Mouse (Mus musculus): ENCODE data around the gene Hras. TPM values are rescaled to one million over a fixed set of nuclear protein-coding genes. Genes with fewer than 3 reads are reported as not detected.

The Hras gene
- 100 to 1,000 TPM; 103 to 394 TPM for polyA plus RNA-seq (2012; fragmentation: generic; extraction: Trizol)

DNA sequence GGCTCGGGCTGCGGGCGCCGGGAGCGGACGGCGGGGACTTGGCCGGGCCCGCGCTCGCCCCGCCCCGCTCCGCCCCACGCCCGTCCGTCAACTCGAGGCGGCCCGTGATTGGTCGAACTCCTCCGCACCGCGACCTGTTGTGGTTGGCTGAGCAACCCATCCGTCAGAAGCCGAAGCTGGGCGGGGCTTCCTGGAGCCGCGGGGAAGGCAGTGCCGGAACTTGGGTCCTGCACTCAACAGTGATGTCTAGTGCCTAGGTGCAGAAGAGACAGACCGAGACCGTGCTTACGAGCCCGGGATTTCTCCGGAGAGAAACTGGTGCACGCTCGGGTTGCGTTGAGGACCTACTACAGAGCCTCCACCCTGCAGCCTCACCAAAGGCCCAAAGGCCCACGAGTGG is at the start of gene Hras, which contains the start of gene Lrrc56:
Gene Hras, minus strand, starts transcription at position 58 of the 400 bp plus-strand sequence.
Gene Lrrc56, plus strand, starts transcription at position 210 of the 400 bp plus-strand sequence.

DNA sequence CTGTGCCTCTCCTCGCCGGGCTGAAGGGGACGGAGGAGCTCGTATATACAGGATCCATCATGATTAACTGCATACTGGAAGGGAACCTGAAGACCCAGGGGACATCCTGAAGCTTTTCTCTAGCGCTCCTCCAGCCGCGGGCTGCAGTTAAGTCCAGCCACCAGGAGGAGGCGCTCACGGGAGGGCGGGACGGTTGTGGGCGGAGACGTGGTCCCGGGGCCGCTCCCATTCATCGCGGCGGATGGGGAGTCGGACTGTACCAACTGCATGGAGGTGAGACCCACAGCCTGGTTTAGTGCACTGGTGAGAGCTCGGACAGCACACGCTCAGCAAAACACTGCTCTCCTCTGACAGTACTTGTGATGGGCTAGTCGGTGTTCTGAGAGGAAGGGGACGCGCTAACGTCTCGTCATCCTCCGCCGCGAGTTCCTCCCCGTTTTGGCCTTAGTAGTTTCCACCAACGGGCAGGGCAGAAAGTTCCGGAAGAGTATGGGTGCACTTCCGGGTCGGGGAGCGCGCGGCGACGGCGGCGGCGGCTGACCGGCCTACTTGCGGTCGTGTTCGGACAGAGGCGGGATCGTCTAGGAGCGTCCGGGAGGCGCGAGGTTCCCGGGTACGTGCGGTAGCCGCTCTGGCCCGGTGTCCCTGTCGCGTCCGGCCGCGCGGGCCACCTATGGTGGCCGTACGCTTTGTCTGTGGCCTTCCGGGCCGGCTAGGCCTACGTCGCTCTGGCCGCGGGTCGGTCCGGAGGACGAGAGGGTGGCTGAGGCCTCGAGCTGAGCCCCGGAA is 34.7 kb upstream of the Hras start, which contains the start of gene Phrf1:
Gene Phrf1, plus strand, starts transcription at position 506 of the 789 bp plus-strand sequence.

DNA sequence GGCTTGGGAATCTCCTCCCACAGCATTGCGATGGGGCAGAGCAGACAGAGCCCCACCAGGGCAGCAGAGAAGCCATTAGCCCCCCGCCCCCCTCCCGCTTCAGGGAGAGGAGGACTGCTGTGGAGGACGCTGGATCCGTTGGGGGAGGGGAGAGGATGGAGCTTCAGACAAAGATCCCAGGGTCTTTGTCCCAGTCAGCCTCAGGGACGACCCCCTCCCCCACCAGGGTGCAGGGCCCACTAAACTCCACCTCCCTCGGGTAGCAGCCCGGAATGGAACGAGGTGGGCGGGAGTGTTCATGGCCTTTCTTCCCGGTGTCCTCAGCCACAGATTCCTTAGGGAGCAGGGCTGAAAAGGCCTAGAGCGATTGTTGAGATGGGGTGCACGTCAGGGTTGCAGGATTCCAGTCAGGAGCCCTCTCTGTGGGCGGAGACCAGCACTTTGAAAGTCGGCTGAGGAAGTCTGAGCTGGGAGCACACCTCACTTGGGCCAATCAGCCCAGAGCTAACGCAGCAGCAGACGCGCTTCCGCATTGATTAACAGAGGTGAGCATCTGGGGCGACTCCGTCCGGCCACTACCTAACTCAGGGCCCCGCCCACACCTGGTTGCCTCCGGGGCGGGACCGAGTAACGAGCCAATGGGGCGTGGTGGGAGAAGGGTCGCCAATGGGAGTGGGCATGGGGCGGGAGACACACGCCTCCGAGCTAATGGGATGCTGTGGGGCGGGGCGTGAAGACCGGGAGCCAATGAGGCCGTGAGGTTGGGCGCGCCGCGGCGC is 21.5 kb upstream of the Hras start, which contains the start of gene Rassf7:
Gene Rassf7, plus strand, starts transcription at position 760 of the 779 bp plus-strand sequence.

DNA sequence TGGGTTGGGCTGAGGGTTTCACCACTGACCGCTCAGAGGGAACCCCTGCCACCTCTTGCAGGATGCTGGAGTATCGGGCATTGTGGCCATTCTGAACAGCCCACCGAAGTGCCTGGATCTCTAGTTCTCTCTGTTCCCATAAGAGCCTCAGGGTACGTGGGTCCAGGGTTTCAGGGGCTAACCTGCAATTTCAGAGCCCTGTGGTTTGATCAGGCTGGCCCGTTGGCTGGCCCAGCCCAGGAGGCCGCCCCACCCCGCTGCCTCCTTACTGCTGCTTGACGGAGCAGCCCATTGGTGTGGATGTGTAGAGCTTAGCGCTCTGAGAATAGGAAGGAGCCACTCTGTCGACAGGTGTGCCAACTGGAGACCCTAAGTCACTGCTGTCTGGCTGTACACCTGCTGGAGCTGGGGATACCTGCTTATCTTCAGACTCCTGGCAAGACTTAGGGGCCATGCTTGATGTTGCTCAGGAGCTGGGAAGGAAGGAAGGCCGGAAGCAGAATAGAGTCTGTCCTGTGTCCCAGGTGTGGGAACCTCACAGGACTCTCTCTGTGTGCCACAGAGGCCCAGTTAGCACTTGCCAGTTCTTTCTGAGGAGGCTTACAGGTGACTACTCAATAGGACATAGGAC is 19.9 kb upstream of the Hras start, which contains the start of gene Lmntd2:
Gene Lmntd2, minus strand, starts transcription at position 476 of the 631 bp plus-strand sequence.

DNA sequence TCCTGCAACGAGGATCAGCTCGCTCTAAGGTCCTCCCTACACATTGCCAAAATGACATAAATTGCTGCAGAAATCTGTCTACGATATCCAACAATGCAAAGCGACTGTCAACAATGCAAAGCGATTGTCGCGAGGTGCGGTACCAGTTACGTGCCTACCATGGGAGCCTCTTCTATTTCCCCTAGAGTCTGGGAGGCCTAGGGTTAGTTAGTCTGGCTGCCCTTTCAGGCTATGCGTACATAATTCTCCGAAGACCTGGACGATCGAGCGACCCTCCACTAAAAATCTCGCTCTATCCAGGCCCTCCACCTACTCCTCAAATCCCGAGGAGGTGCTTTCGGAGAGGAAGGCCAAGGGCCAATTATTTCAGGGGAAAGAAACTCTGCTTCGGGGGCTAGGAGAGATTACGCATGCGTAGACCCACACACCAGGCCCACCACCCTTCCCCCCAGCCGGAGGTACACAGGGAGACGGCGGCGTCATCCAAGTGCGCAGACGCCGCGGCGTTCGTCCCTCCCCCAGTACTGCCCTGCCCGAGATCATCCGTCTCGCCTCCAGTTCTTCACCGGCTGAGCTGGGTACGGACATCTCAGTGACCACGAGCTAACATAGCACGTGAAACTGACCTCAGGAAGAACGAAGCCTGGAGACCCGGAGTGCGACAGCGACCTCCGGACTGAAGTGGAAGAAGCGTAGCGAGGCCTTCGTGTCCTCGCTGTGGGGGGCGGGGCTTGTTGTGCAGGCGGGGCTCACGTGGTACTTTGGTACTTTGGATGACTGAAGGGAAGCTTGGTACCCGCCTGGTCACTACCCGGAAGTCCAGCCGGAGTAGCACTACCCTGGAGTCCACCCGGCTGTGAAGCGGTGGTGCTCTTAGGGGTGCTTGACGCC is 21.4 kb downstream of the Hras start, which contains the start of gene Rnh1:
Gene Rnh1, minus strand, starts transcription at position 742 of the 891 bp plus-strand sequence.

Other genes starting within 250 kb of the Hras start
- gene Ifitm5, start 243.7 kb downstream of the Hras start, polyA plus RNA-seq (2012; fragmentation: generic; extraction: Trizol) = 1 to 10 TPM in 1 of 2 experiments, under 1 TPM in 1; 0.25 to 2.7 TPM
- gene Gm45717, start 238.1 kb downstream of the Hras start, polyA plus RNA-seq (2012; fragmentation: generic; extraction: Trizol) = under 1 TPM; 0.14 to 0.58 TPM
- gene Ifitm2, start 238.0 kb downstream of the Hras start, polyA plus RNA-seq (2012; fragmentation: generic; extraction: Trizol) = 1,000 to 10,000 TPM; 1,155 to 1,564 TPM
- gene Ifitm1, start 226.8 kb downstream of the Hras start, polyA plus RNA-seq (2012; fragmentation: generic; extraction: Trizol) = 10 to 100 TPM; 12.2 to 27.4 TPM
- gene Ifitm3, start 183.2 kb downstream of the Hras start, polyA plus RNA-seq (2012; fragmentation: generic; extraction: Trizol) = 1,000 to 10,000 TPM; 1,553 to 1,705 TPM
- gene Ifitm6, start 176.1 kb downstream of the Hras start, polyA plus RNA-seq (2012; fragmentation: generic; extraction: Trizol) = 1 to 10 TPM; 2.5 to 4.3 TPM
- gene Gm17387, start 164.9 kb downstream of the Hras start, polyA plus RNA-seq (2012; fragmentation: generic; extraction: Trizol) = not detected
- gene B4galnt4, start 132.9 kb downstream of the Hras start, polyA plus RNA-seq (2012; fragmentation: generic; extraction: Trizol) = 1 to 10 TPM; 3.9 to 4.3 TPM
- gene Pkp3, start 115.8 kb downstream of the Hras start, polyA plus RNA-seq (2012; fragmentation: generic; extraction: Trizol) = 1 to 10 TPM; 1.8 to 6.9 TPM
- gene Sigirr, start 93.4 kb downstream of the Hras start, polyA plus RNA-seq (2012; fragmentation: generic; extraction: Trizol) = 1 to 10 TPM; 3.7 to 6.1 TPM
- not detected for gene Ano9, start 76.2 kb downstream of the Hras start, polyA plus RNA-seq (2012; fragmentation: generic; extraction: Trizol)
- gene Ptdss2, start 71.6 kb downstream of the Hras start, polyA plus RNA-seq (2012; fragmentation: generic; extraction: Trizol) = 10 to 100 TPM; 18.4 to 33.3 TPM
- gene Rnh1, start 21.1 kb downstream of the Hras start, polyA plus RNA-seq (2012; fragmentation: generic; extraction: Trizol) = 100 to 1,000 TPM; 241 to 367 TPM
- 1 to 10 TPM; 1.1 to 9.3 TPM for gene Lrrc56, start 152 bp upstream of the Hras start, polyA plus RNA-seq (2012; fragmentation: generic; extraction: Trizol)
- under 1 TPM; 0.01 to 0.06 TPM for gene Lmntd2, start 20.1 kb upstream of the Hras start, polyA plus RNA-seq (2012; fragmentation: generic; extraction: Trizol)
- gene Rassf7, start 21.9 kb upstream of the Hras start, polyA plus RNA-seq (2012; fragmentation: generic; extraction: Trizol) = 10 to 100 TPM; 18.3 to 22.5 TPM
- gene Phrf1, start 34.8 kb upstream of the Hras start, polyA plus RNA-seq (2012; fragmentation: generic; extraction: Trizol) = 10 to 100 TPM; 37.5 to 55.7 TPM
- 1 to 10 TPM in 1 of 2 experiments, under 1 TPM in 1; 0.70 to 6.4 TPM for gene Irf7, start 72.5 kb upstream of the Hras start, polyA plus RNA-seq (2012; fragmentation: generic; extraction: Trizol)
- gene Cdhr5, start 82.8 kb upstream of the Hras start, polyA plus RNA-seq (2012; fragmentation: generic; extraction: Trizol) = under 1 TPM in 1 of 2 experiments, not detected in 1; 0.04 TPM
- gene Sct, start 85.1 kb upstream of the Hras start, polyA plus RNA-seq (2012; fragmentation: generic; extraction: Trizol) = not detected
- under 1 TPM in 1 of 2 experiments, not detected in 1; 0.04 TPM for gene Drd4, start 98.0 kb upstream of the Hras start, polyA plus RNA-seq (2012; fragmentation: generic; extraction: Trizol)
- gene Deaf1, start 133.7 kb upstream of the Hras start, polyA plus RNA-seq (2012; fragmentation: generic; extraction: Trizol) = 10 to 100 TPM; 21.2 to 45.8 TPM
- 10 to 100 TPM; 27.0 to 32.8 TPM for gene Tmem80, start 133.7 kb upstream of the Hras start, polyA plus RNA-seq (2012; fragmentation: generic; extraction: Trizol)
- gene Eps8l2, start 144.9 kb upstream of the Hras start, polyA plus RNA-seq (2012; fragmentation: generic; extraction: Trizol) = 1 to 10 TPM in 1 of 2 experiments, under 1 TPM in 1; 0.15 to 1.3 TPM
- 100 to 1,000 TPM; 168 to 274 TPM for gene Taldo1, start 198.2 kb upstream of the Hras start, polyA plus RNA-seq (2012; fragmentation: generic; extraction: Trizol)
- 10 to 100 TPM; 19.0 to 44.3 TPM for gene Gatd1, start 220.1 kb upstream of the Hras start, polyA plus RNA-seq (2012; fragmentation: generic; extraction: Trizol)
- gene Cend1, start 235.5 kb upstream of the Hras start, polyA plus RNA-seq (2012; fragmentation: generic; extraction: Trizol) = under 1 TPM in 1 of 2 experiments, not detected in 1; 0.02 TPM
- 10 to 100 TPM in 1 of 2 experiments, 1 to 10 TPM in 1; 5.8 to 13.9 TPM for gene Slc25a22, start 243.9 kb upstream of the Hras start, polyA plus RNA-seq (2012; fragmentation: generic; extraction: Trizol)